Mouse (Mus musculus): Measurements from ENCODE around the gene Zrsr1. TPM values are rescaled to one million over a fixed set of nuclear protein-coding genes. Genes with fewer than 3 reads are reported as not detected.

Zrsr1 gene
- polyA plus RNA-seq, 1 experiment from 2014 or later, result 2.5 TPM

DNA sequence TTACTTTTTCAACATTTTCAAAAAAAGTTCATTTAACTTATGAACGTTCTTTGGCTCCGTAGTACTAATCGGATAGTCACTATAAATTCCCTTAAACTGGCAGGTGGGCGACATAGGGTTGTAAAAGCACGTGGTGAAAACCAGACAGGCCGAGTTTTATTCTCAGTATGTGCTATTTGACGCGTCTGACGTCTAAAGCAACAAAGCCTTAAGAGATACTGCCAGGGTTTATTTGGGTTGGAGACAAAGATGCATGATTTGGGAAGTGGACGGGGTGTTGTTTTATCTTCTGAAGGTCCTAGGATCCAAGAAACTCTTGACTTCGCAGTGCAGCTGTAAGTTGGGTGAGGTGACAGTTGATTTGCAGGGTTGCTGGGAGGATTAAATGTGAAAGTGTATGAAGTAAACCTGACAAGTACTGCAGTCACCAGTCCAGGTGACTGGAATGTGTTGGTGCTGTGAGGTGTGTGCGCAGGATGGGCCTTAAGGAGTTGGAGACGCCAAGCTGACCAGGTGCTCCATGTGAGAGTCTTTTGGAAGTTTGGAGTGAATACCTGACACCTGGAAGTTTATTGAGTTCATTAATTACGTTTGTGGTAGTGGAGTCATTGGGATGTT lies 19.5 kb downstream of the Zrsr1 start:
- peaks cover 8% of the 10 kb centered on the region for H3K4me1 ChIP-seq
- H3K27ac ChIP-seq, result no peak overlapping the region
- no peaks in the 10 kb centered on the region for H3K9me3 ChIP-seq
- WGBS, result 6% methylated on average over 14 of the region's 14 CpGs
- H3K27me3 ChIP-seq (replicated peaks), result no peaks in the 10 kb centered on the region
- H3K9ac ChIP-seq, result peak overlapping the region; percentile 85
- peaks cover 19% of the 10 kb centered on the region for H3K36me3 ChIP-seq
- peak overlapping the region; percentile 86 for H3K4me2 ChIP-seq
- no peak for ATAC-seq (ENCODE audit: insufficient read depth, low FRiP score, low read depth)
- peak overlapping the region; percentile 88 for H3K4me3 ChIP-seq (replicated peaks)

DNA sequence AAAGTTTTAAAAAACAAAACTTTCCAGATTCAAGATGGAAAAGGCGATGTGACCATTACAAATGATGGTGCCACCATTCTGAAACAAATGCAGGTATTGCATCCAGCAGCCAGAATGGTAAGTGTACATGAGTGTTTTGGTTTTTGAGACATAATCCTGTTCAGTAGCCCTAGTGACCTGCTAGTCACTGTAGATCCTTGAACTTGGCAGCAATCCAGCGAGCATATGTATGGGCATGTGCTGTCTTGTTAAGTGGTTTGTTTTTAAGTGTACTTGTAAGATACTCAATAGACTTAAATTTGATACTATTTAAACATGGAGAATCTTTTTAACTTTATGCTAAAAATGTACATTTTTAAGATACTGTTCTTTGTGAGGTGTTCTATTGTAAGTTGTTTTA lies 22.5 kb downstream of the Zrsr1 start:
- ATAC-seq (ENCODE audit: insufficient read depth, low FRiP score, low read depth), result no peak
- WGBS, result 77% methylated on average over 2 of the region's 2 CpGs
- peaks cover 34% of the 10 kb centered on the region for H3K36me3 ChIP-seq

DNA sequence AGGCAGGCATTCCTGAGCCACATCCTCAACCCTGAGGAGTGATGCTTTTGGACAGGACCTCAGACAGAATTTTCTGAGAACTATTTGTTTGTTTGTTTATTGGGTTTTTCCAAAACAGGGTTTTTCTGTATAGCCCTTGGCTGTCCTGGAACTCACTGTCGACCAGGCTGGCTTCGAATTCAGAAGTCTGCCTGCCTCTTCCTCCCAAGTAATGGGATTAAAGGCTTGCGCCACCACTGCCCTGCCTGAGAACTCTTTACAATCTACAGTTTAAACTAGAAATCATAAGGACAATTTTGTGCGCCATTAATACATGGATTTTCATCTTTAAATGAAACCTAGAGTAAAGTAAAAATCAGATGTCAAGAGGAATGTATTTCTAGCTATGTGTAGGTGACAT lies 23.7 kb downstream of the Zrsr1 start:
- H3K4me3 ChIP-seq (replicated peaks), result no peak overlapping the region
- H3K9me3 ChIP-seq, result no peaks in the 10 kb centered on the region
- ATAC-seq (ENCODE audit: insufficient read depth, low FRiP score, low read depth), result no peak
- peaks cover 8% of the 10 kb centered on the region for H3K4me1 ChIP-seq
- no peak overlapping the region for H3K4me2 ChIP-seq
- H3K27ac ChIP-seq, result no peak overlapping the region
- H3K27me3 ChIP-seq (replicated peaks), result no peaks in the 10 kb centered on the region
- no peak overlapping the region for H3K9ac ChIP-seq
- peaks cover 45% of the 10 kb centered on the region for H3K36me3 ChIP-seq
- 95% methylated on average over 4 of the region's 4 CpGs for WGBS

More for the DNA sequence above, 22.5 kb downstream of the Zrsr1 start:
- H3K4me3 ChIP-seq (replicated peaks), result no peak overlapping the region
- peaks cover 8% of the 10 kb centered on the region for H3K4me1 ChIP-seq
- no peaks in the 10 kb centered on the region for H3K27me3 ChIP-seq (replicated peaks)
- no peak overlapping the region for H3K9ac ChIP-seq
- H3K4me2 ChIP-seq, result no peak overlapping the region
- H3K9me3 ChIP-seq, result no peaks in the 10 kb centered on the region
- no peak overlapping the region for H3K27ac ChIP-seq

DNA sequence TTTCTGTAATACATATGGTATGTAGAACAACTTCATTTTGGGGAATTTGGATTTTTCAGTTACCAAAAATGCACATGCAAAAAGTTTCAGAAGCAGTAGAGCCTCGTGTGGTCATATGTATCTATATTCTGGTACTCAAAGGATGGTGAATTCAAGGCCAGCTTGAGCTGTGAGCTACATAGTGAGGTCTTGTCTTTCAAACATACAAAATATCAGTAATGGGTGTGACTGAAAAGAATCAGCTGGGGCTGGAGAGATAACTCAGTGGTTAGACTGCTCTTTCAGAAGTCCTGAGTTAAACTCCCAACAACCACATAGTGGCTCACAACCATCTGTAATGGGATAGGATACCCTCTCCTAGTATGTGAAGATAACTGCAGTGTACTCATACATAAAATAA lies 26.5 kb downstream of the Zrsr1 start:
- H3K4me1 ChIP-seq, result no peaks in the 10 kb centered on the region
- WGBS, result 60% methylated on average over 1 of the region's 1 CpGs
- no peak overlapping the region for H3K4me3 ChIP-seq (replicated peaks)
- H3K27ac ChIP-seq, result no peak overlapping the region
- H3K9ac ChIP-seq, result no peak overlapping the region
- no peaks in the 10 kb centered on the region for H3K27me3 ChIP-seq (replicated peaks)
- no peak overlapping the region for H3K4me2 ChIP-seq
- H3K36me3 ChIP-seq, result peaks cover 57% of the 10 kb centered on the region
- ATAC-seq (ENCODE audit: insufficient read depth, low FRiP score, low read depth), result peak; percentile 50; the same call in 1 of the 2 replicates
- no peaks in the 10 kb centered on the region for H3K9me3 ChIP-seq

DNA sequence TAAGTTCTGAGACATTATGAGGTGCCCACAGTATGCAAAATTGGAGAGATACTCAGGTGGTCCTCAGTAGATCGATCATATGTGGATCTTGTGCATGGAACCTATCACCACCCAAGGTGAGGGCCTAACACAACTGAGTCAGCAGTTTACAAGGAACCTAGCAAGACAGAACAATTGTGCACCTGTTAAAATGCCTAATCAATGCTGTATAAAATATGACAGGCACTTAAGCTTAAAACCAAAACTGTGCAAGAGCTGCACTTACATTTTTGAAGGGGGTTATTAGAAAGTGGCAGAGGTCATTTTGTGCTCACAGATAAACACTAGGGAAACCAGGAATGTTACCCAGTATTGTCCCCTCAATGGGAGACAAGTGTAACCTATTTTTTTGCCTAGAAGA lies 33.5 kb downstream of the Zrsr1 start:
- Histone ChIP-seq H3K9ac (no peak overlapping the region), H3K9me3 (no peaks in the 10 kb centered on the region), H3K36me3 (peaks cover 27% of the 10 kb centered on the region), H3K4me1 (peaks cover 5% of the 10 kb centered on the region), H3K4me2 (no peak overlapping the region), H3K4me3 (replicated peaks) (no peak overlapping the region), H3K27ac (no peak overlapping the region), H3K27me3 (replicated peaks) (no peaks in the 10 kb centered on the region)
- no peak for ATAC-seq (ENCODE audit: insufficient read depth, low FRiP score, low read depth)
- WGBS, result 88% methylated on average over 1 of the region's 1 CpGs

DNA sequence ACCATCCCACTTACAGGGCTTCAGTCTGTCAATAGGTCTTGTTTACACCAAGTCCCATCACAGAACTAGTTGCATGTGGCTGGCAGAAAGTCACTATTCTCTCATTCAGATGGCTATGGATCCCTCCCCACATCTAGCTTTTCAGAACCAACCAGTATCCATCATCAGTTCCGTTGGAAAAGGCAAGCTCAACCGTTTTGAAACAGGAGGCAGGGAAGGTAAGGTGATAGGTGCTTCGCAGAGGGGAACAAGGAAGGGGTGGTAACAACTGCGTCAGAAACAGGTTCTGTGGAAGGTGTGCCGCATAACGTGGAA lies 35.3 kb downstream of the Zrsr1 start:
- peak overlapping the region; percentile 61 for H3K4me3 ChIP-seq (replicated peaks)
- no peak overlapping the region for H3K9ac ChIP-seq
- 4% methylated on average over 6 of the region's 6 CpGs for WGBS
- H3K9me3 ChIP-seq, result no peaks in the 10 kb centered on the region
- peak; percentile 51 for ATAC-seq (ENCODE audit: insufficient read depth, low FRiP score, low read depth)
- peak overlapping the region; percentile 82 for H3K4me2 ChIP-seq
- H3K27me3 ChIP-seq (replicated peaks), result no peaks in the 10 kb centered on the region
- H3K4me1 ChIP-seq, result peaks cover 5% of the 10 kb centered on the region
- peaks cover 17% of the 10 kb centered on the region for H3K36me3 ChIP-seq
- peak overlapping the region; percentile 85; the same call in 1 of the 2 replicates for H3K27ac ChIP-seq

DNA sequence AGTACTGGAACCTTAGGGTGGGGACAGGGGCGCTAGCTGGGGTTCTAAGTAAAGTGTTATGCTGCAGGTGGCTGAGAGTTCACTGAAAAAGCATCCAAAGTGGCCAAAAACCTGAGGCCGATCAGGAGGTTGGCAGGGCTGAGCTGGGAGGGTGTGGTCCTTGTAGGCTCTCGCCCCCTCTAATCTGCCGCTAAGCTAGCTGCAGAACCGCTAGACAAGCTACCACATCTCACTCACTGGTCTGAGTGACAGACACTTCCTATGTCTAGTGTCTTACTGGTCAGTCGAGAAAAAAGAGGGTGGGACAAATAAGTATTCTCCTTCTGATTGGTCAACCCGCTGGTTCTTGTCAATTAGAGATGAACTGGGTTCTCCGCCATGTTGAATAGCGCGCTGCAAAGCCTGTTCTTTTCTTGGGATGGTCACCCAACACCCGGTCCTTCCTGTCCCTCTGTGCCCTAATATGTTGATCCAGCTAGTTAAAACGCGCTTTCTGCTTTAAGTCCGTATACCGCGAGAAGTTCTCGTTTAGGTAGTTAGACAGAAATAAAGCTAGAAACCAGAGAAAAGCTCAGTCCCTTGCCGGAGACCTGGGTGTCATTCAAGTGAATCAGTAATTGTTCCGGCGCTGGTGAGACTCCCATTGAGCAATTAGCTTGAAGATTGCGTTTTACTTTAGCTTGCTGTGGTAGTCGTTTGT lies 35.8 kb downstream of the Zrsr1 start, which contains the start of gene Fam161a:
TSS of gene Fam161a (plus strand) at position 51 of the 700 bp plus-strand sequence.
- peak within 1 kb of the TSS; percentile 62 for H3K9ac ChIP-seq
- peak within 1 kb of the TSS; percentile 82 for H3K4me2 ChIP-seq
- peak within 1 kb of the TSS; percentile 85 for H3K27ac ChIP-seq
- peak; percentile 95 for ATAC-seq (ENCODE audit: insufficient read depth, low FRiP score, low read depth)
- no peaks in the 10 kb centered on the region for H3K9me3 ChIP-seq
- under 1% methylated on average over 22 of the region's 22 CpGs for WGBS
- peak within 1 kb of the TSS; percentile 61 for H3K4me3 ChIP-seq (replicated peaks)
- no peaks in the 10 kb centered on the region for H3K27me3 ChIP-seq (replicated peaks)
- peaks cover 5% of the 10 kb centered on the region for H3K4me1 ChIP-seq
- H3K36me3 ChIP-seq, result peaks cover 12% of the 10 kb centered on the region

DNA sequence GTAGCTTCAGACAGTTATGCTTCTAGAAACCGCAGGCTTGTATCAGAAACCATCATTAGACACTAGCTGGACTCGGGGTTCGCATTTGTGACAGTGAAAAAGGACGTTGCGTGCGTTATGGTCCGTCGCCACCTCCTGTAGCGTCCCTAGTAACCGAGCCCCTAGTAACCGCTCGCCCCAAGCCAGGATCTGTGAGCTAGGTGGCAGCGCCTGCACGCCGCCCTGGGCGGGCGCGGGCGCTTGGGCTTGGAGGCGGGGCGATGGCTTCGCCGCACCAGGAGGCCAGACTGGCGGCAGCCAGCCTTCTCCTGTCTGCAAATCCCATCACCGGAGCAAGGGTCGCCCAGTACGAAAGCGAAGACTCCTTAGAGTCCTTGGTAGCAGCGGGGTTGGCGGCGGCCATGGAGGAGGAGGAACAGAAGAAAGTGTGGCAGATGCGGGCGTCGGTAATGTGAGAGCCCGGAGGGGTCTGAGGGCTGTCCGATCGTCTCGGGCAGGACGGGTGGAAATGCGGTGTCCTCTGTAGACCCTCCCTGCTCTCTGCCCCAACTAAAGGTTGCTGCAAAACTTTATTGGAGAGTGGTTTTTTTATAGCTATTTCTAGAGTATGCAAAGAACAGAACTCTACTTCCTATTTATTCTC lies 36.5 kb downstream of the Zrsr1 start:
- Histone ChIP-seq H3K9ac (peak overlapping the region; percentile 62), H3K36me3 (peaks cover 10% of the 10 kb centered on the region), H3K27ac (peak overlapping the region; percentile 85), H3K4me1 (peaks cover 5% of the 10 kb centered on the region), H3K27me3 (replicated peaks) (no peaks in the 10 kb centered on the region), H3K4me3 (replicated peaks) (peak overlapping the region; percentile 61), H3K9me3 (no peaks in the 10 kb centered on the region), H3K4me2 (peak overlapping the region; percentile 82)
- WGBS, result under 1% methylated on average over 40 of the region's 40 CpGs
- peak; percentile 90 for ATAC-seq (ENCODE audit: insufficient read depth, low FRiP score, low read depth)

DNA sequence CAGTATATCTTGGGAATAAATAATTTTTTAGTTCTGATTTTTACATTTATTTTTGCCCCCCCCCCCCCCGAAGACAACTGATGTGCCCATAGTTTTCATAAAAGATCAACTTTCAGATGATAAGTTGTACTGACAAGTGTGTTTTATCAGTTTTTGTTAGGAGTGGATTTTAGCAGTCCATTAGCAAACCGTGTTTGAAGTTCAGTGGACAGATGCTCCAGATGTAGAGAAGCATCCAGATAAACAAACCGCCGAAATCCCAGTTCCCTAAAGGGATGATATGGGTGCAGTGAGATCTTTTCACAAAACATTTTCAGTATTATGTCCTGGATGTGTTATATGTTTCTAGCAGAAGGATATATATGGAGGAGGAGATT lies 37.0 kb downstream of the Zrsr1 start:
- WGBS, result 18% methylated on average over 4 of the region's 4 CpGs
- H3K27ac ChIP-seq, result no peak overlapping the region
- no peak overlapping the region for H3K9ac ChIP-seq
- no peaks in the 10 kb centered on the region for H3K27me3 ChIP-seq (replicated peaks)
- ATAC-seq (ENCODE audit: insufficient read depth, low FRiP score, low read depth), result no peak
- H3K4me2 ChIP-seq, result peak overlapping the region; percentile 82
- H3K36me3 ChIP-seq, result peaks cover 5% of the 10 kb centered on the region
- no peaks in the 10 kb centered on the region for H3K9me3 ChIP-seq
- peaks cover 5% of the 10 kb centered on the region for H3K4me1 ChIP-seq
- H3K4me3 ChIP-seq (replicated peaks), result peak overlapping the region; percentile 61

DNA sequence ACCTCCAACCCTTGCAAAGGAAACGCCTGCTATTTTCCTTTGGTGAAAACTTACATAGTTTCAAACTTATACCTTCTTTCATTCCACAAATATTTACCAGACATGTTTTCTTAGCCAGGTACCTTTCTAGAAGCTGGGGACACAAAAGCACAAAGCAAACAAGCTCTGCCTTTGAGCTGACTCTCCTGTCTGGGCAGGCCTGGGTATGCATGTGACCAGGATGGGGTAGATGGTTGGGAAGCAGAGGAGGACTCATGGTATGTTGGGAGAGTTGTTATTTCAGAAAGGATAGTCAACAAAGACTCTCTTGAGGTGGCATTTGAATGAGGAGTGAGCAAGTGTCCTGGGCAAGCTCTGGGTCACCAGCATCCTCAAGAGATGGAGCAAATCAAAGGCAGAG lies 41.3 kb downstream of the Zrsr1 start:
- no peaks in the 10 kb centered on the region for H3K27me3 ChIP-seq (replicated peaks)
- peak overlapping the region; percentile 26 for H3K27ac ChIP-seq
- no peaks in the 10 kb centered on the region for H3K4me1 ChIP-seq
- H3K9ac ChIP-seq, result no peak overlapping the region
- 53% methylated on average over 1 of the region's 1 CpGs for WGBS
- H3K4me3 ChIP-seq (replicated peaks), result no peak overlapping the region
- no peak overlapping the region for H3K4me2 ChIP-seq
- ATAC-seq (ENCODE audit: insufficient read depth, low FRiP score, low read depth), result no peak
- H3K9me3 ChIP-seq, result no peaks in the 10 kb centered on the region
- H3K36me3 ChIP-seq, result no peaks in the 10 kb centered on the region

DNA sequence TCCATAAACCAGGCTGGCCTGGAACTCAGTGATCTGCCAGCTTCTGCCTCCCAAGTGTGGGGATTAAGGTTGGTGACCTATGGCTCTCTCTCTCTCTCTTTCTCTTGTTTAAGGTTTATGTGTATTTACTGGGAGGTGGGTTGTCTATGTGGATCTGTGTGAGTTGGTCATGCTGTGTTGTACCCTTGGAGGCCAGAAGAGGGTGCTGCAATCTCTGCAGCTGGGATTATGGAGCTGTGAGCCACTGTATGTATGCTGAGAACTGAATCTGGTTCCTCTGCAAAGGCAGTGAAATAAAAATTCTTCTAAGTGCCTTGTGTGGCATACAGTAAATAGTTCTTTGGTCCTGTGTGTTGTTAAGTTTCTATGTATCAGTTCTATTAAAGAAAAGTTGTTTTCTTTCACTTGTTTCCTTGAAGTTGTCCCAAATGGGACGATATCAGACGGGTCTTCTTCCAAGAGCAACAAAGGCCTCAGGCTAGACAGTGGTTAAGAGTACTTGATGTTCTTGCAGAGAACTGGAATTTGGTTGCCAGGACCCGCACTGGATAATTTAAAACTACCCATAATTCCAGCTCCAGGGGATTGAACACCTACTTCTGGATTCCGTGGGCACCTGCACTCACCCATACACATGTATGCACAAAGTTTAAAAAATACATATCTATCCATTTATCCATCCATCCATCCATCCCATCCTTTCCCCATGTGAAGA lies 41.9 kb downstream of the Zrsr1 start:
- Histone ChIP-seq H3K4me2 (no peak overlapping the region), H3K27ac (no peak overlapping the region; the same call in 1 of the 2 replicates), H3K9me3 (no peaks in the 10 kb centered on the region), H3K27me3 (replicated peaks) (no peaks in the 10 kb centered on the region), H3K4me1 (no peaks in the 10 kb centered on the region), H3K4me3 (replicated peaks) (no peak overlapping the region), H3K36me3 (no peaks in the 10 kb centered on the region), H3K9ac (no peak overlapping the region)
- no peak for ATAC-seq (ENCODE audit: insufficient read depth, low FRiP score, low read depth)
- WGBS, result 85% methylated on average over 4 of the region's 4 CpGs

DNA sequence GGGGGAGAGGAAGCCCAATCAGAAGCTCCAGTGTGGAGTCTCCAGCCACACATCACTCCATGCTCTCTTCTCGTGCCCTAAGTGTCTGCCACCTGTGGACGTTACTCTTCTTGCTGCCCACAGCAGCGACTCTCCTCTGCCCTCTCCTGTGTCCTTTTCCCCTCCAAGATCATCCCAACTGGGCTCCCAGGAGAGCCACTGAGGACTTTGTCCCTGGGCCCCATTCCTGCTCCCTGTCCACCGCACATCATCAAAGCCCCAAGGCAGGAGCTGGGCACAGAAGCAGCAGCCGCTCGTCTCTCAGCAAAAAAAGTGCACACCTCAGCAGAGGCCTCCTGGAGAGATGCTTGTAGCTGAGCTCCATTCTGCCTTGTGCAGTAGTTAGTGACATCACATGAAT lies 43.2 kb downstream of the Zrsr1 start:
- no peaks in the 10 kb centered on the region for H3K36me3 ChIP-seq
- no peak overlapping the region for H3K4me3 ChIP-seq (replicated peaks)
- no peak overlapping the region for H3K4me2 ChIP-seq
- no peak overlapping the region for H3K9ac ChIP-seq
- ATAC-seq (ENCODE audit: insufficient read depth, low FRiP score, low read depth), result no peak
- H3K9me3 ChIP-seq, result no peaks in the 10 kb centered on the region
- 70% methylated on average over 6 of the region's 6 CpGs for WGBS
- no peaks in the 10 kb centered on the region for H3K4me1 ChIP-seq
- H3K27me3 ChIP-seq (replicated peaks), result no peaks in the 10 kb centered on the region
- H3K27ac ChIP-seq, result no peak overlapping the region
